Mouse (Mus musculus) CH12.LX (cell line): ENCODE measurements around the gene Glp1r. TPM values are rescaled to one million over a fixed set of nuclear protein-coding genes. Genes with fewer than 3 reads are reported as not detected.

Source experiments
- DNase-seq: peaks from one replicate; pipeline ENCODE4 v3.0.0-alpha.2; 2013; ENCODE audit errors: extremely low read depth
- H3K27ac ChIP-seq: 2 replicates; pipeline ENCODE4 v1.5.1; 2012; ENCODE audit warnings: low read depth, mild to moderate bottlenecking, control low read depth, moderate library complexity; ENCODE audit not compliant: insufficient read depth
- H3K27me3 ChIP-seq: replicated peaks from 2 replicates; pipeline ENCODE3; 2012; ENCODE audit warnings: inconsistent platforms
- H3K36me3 ChIP-seq, 2 experiments: replicated peaks in 1 of 2; 2 replicates each; pipeline versions ENCODE3 to v1.6.1; 2012; ENCODE audit warnings: inconsistent platforms in 1 of 2, low read length in 1 of 2, mild to moderate bottlenecking in 1 of 2, mixed read lengths in 1 of 2, moderate library complexity in 1 of 2; ENCODE audit not compliant: control insufficient read depth in 1 of 2, insufficient read depth in 1 of 2
- H3K4me1 ChIP-seq, 2 experiments: 2 replicates each; pipeline ENCODE4 v1.6.1; 2012; ENCODE audit warnings: inconsistent platforms in 1 of 2, moderate library complexity in 1 of 2; ENCODE audit not compliant: insufficient read depth in 2 of 2, control insufficient read depth in 1 of 2
- H3K4me2 ChIP-seq: 2 replicates; pipeline ENCODE4 v1.6.1; 2012; ENCODE audit warnings: low read depth, mild to moderate bottlenecking, control low read depth; ENCODE audit not compliant: poor library complexity, insufficient read depth, severe bottlenecking
- H3K4me3 ChIP-seq, 3 experiments: fragments of 150-350 bp in 1 of 3; sonication (generic) in 1 of 3; replicated peaks in 1 of 3; 2 replicates each; pipeline versions ENCODE3 to v1.5.1; 2011 to 2012; ENCODE audit warnings: low read depth in 2 of 3, low read length in 2 of 3, mild to moderate bottlenecking in 2 of 3, moderate library complexity in 2 of 3, control low read depth in 1 of 3, improper control_type of control experiment in 1 of 3, inconsistent platforms in 1 of 3, mixed read lengths in 1 of 3; ENCODE audit not compliant: poor library complexity in 1 of 3
- H3K79me2 ChIP-seq: replicated peaks from 2 replicates; pipeline ENCODE4 v1.6.1; 2012; ENCODE audit warnings: mild to moderate bottlenecking, moderate library complexity; ENCODE audit not compliant: control insufficient read depth, poor library complexity, insufficient read depth, severe bottlenecking; ENCODE audit errors: extremely low read depth
- H3K9ac ChIP-seq: 2 replicates; pipeline ENCODE4 v1.6.1; 2012; ENCODE audit warnings: low read depth, mild to moderate bottlenecking, control low read depth, moderate library complexity; ENCODE audit not compliant: insufficient read depth
- H3K9me3 ChIP-seq: replicated peaks from 2 replicates; pipeline ENCODE3; 2012; ENCODE audit warnings: low read length, inconsistent platforms, mixed read lengths
- BHLHE40 ChIP-seq: IDR thresholded peaks from 2 replicates; pipeline ENCODE4 v1.6.1; 2011; ENCODE audit warnings: mild to moderate bottlenecking, low read depth, low read length, improper control_type of control experiment
- CHD1 ChIP-seq: IDR thresholded peaks from 2 replicates; pipeline ENCODE4 v1.6.1; 2012; ENCODE audit warnings: low read depth, low read length, improper control_type of control experiment, inconsistent platforms
- EP300 ChIP-seq: IDR thresholded peaks from 2 replicates; pipeline ENCODE4 v1.6.1; 2011; ENCODE audit warnings: low read length, improper control_type of control experiment
- HCFC1 ChIP-seq: IDR thresholded peaks from 2 replicates; pipeline ENCODE4 v1.6.1; 2012; ENCODE audit warnings: low read depth, mild to moderate bottlenecking, inconsistent platforms, low read length, improper control_type of control experiment
- JUN ChIP-seq: IDR thresholded peaks from 2 replicates; pipeline ENCODE4 v1.6.1; 2011; ENCODE audit warnings: low read depth, mild to moderate bottlenecking, low read length, improper control_type of control experiment, moderate library complexity; ENCODE audit not compliant: insufficient read depth
- MEF2A ChIP-seq: IDR thresholded peaks from 2 replicates; pipeline ENCODE4 v1.6.1; 2014; ENCODE audit warnings: low read depth, mild to moderate bottlenecking, inconsistent platforms, low read length, improper control_type of control experiment, borderline replicate concordance
- MYC ChIP-seq: IDR thresholded peaks from 2 replicates; pipeline ENCODE4 v1.6.1; 2011; ENCODE audit warnings: low read depth, mild to moderate bottlenecking, improper control_type of control experiment, low read length
- NELFE ChIP-seq: IDR thresholded peaks from 2 replicates; pipeline ENCODE4 v1.6.1; 2011; ENCODE audit warnings: low read depth, low read length, improper control_type of control experiment
- POLR2A ChIP-seq: IDR thresholded peaks from 2 replicates; pipeline ENCODE4 v1.6.1; 2011; ENCODE audit warnings: low read depth, mild to moderate bottlenecking, improper control_type of control experiment, low read length
- TBP ChIP-seq: conservative IDR thresholded peaks from 2 replicates; pipeline ENCODE4 v1.6.1; 2011; ENCODE audit warnings: low read depth, low read length, improper control_type of control experiment
- TCF12 ChIP-seq: IDR thresholded peaks from 2 replicates; pipeline ENCODE4 v1.6.1; 2014; ENCODE audit warnings: low read depth, mild to moderate bottlenecking, inconsistent platforms, low read length, improper control_type of control experiment
- UBTF ChIP-seq: IDR thresholded peaks from 2 replicates; pipeline ENCODE4 v1.6.1; 2012; ENCODE audit warnings: low read depth, mild to moderate bottlenecking, inconsistent platforms, low read length, improper control_type of control experiment, moderate library complexity
- USF1 ChIP-seq: IDR thresholded peaks from 2 replicates; pipeline ENCODE4 v1.6.1; 2014; ENCODE audit warnings: low read depth, mild to moderate bottlenecking, inconsistent platforms, low read length, improper control_type of control experiment
- USF2 ChIP-seq: conservative IDR thresholded peaks from 2 replicates; pipeline ENCODE4 v1.6.1; 2011; ENCODE audit warnings: low read depth, low read length, improper control_type of control experiment
- dilution Hi-C: fragments of 300-500 bp; cut with MboI; formaldehyde crosslinking; loops from 2 replicates; pipeline ENCODE4 v1.14.3; 2020; ENCODE audit warnings: low sequenced_read_pairs; ENCODE audit not compliant: extremely low pct_unique_long_range_greater_than_20kb, extremely low pct_ligation_motif_present
- in situ Hi-C: fragments of 300-500 bp; cut with MboI; formaldehyde crosslinking; loops from 3 replicates; pipeline ENCODE4 v1.14.3; 2019; ENCODE audit warnings: low sequenced_read_pairs, low pct_ligation_motif_present, low pct_unique_long_range_greater_than_20kb, mixed read lengths
- polyA plus RNA-seq: library from polyadenylated mRNA; unstranded; fragments of >175 nt; gene quantifications from 2 replicates; pipeline ENCODE4 v1.2.1, GENCODE M21; 2012; ENCODE audit warnings: low read depth; ENCODE audit not compliant: insufficient read length
- total RNA-seq, 2 experiments: library from RNA; depleted of rRNA; stranded (reverse); fragments of 300-350 nt in 1 of 2; fragments of >200 nt in 1 of 2; gene quantifications; 2 replicates each; pipeline ENCODE4 v1.2.3; 2012 to 2014

Gene Glp1r
- total and polyA plus RNA-seq, 3 experiments, result 0.04 TPM; not detected in 2

GRCm38 (mm10) chr17:30858586-30859259 lies 42.9 kb upstream of the Glp1r start:
- dilution Hi-C loops, result no loop called here
- Histone ChIP-seq H3K9me3 (no peaks in the 10 kb centered on the region), H3K79me2 (no peaks in the 10 kb centered on the region), H3K4me1 (peaks cover 0 to 6% of the 10 kb centered on the region in 2 experiments; a peak in 1 of 4 replicates), H3K9ac (no peak overlapping the region), H3K27ac (no peak overlapping the region), H3K36me3 (no peaks in the 10 kb centered on the region), H3K27me3 (no peaks in the 10 kb centered on the region), H3K4me2 (no peak overlapping the region), H3K4me3 (no peak overlapping the region)
- in situ Hi-C loops, result no loop called here
- DNase-seq, result no peak
- no peak for TF ChIP-seq EP300
- TF ChIP-seq UBTF, result no peak
- no peak for TF ChIP-seq JUN
- TF ChIP-seq USF1, result no peak
- TF ChIP-seq BHLHE40, result no peak
- TF ChIP-seq TCF12, result no peak
- no peak for TF ChIP-seq MEF2A
- no peak for TF ChIP-seq USF2

DNA sequence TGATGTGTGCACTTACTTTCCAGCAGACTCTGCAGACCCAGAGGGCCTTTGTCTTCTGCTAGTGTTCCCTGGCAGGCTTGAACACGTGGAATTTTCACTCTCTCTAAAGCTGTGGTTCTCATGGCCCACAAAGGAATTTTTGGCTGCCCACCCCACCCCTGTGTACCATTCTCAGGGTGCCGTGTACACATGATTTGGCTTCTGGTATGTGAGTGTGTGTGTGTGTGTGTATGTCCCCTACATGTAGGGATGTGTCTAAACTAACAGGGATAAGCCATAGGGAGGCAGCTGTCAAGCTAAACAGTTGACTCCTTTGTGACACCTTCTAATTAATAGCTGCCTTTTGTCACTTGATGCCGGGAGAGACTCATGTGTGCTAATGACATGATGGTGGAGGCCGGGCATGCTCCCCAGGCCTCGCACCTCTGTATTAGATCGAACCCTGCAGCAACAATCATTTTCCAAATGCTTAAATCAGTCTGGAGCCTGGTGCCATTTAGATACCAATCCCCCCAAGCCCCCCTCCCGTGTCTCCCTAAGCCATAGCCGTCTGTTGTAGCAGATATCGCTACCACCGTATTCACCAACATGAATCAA lies 41.5 kb upstream of the Glp1r start:
- no peak overlapping the region for H3K9ac ChIP-seq
- H3K9me3 ChIP-seq, result no peaks in the 10 kb centered on the region
- in situ Hi-C loops, result no loop called here
- no peaks in the 10 kb centered on the region for H3K36me3 ChIP-seq
- dilution Hi-C loops, result no loop called here
- H3K4me2 ChIP-seq, result no peak overlapping the region
- no peak for TF ChIP-seq NELFE
- no peak overlapping the region for H3K4me3 ChIP-seq
- peaks cover 2% of the 10 kb centered on the region for H3K27me3 ChIP-seq
- no peaks in the 10 kb centered on the region for H3K79me2 ChIP-seq
- peaks cover 0 to 6% of the 10 kb centered on the region in 2 experiments; a peak in 1 of 4 replicates for H3K4me1 ChIP-seq
- no peak overlapping the region for H3K27ac ChIP-seq
- DNase-seq, result no peak

DNA sequence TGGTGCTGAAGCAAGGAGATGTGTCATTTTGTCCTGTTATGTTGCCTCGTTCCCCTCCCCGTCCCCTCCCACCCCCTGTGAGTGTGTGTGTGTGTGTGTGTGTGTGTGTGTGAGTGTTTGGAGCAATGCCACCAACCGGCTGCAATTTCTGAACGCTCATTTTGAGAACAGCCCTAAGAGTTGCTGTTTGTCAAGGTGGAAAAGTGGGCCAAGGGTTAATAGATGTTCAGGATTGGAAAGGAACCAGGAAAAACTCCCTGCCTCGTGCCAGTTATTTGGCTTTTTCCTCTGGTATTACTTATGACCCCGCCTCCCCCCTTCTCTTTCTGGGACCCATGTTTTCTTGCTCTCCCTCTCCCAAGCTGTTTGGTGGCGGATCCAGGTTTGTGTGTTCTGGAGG lies 41.0 kb upstream of the Glp1r start:
- Histone ChIP-seq H3K4me1 (peaks cover 0 to 6% of the 10 kb centered on the region in 2 experiments; a peak in 1 of 4 replicates), H3K9ac (no peak overlapping the region), H3K79me2 (no peaks in the 10 kb centered on the region), H3K27me3 (peaks cover 2% of the 10 kb centered on the region), H3K27ac (no peak overlapping the region), H3K9me3 (no peaks in the 10 kb centered on the region), H3K36me3 (no peaks in the 10 kb centered on the region), H3K4me3 (no peak overlapping the region), H3K4me2 (no peak overlapping the region)
- in situ Hi-C loops, result no loop called here
- DNase-seq, result no peak
- dilution Hi-C loops, result no loop called here
- TF ChIP-seq POLR2A (no peak), TBP (no peak), HCFC1 (no peak), CHD1 (no peak), MYC (no peak)
